Mouse (Mus musculus) intestine, embryonic 16.5 days (tissue): ENCODE results near the gene Arhgef11. TPM values are rescaled to one million over a fixed set of nuclear protein-coding genes. Genes with fewer than 3 reads are reported as not detected.

Experiments
- microRNA-seq: library from miRNA; unstranded; fragments of <30 nt; microRNA quantifications from one replicate; pipeline ENCODE4, GENCODE M21; 2016
- polyA plus RNA-seq: library from polyadenylated mRNA; unstranded; fragments of >200 nt; fragmentation: Nextera tagmentation; extraction: Ambion mirVana; gene quantifications from 2 replicates; pipeline ENCODE4 v1.2.1, GENCODE M21; 2015

Gene Arhgef11
- polyA plus RNA-seq, 1 experiment from 2014 or later: 11.6 TPM

Small RNA genes within 50 kb of the gene (microRNA-seq; reads per million reads assigned to microRNA genes)
- not detected for gene Gm24109

Other genes starting within 250 kb of the Arhgef11 start
- gene Fcrl1, start 241.2 kb upstream of the Arhgef11 start, polyA plus RNA-seq: 0.59 and 0.61 TPM in 2 replicates
- not detected in 2 replicates for gene Fcrl5, start 181.8 kb upstream of the Arhgef11 start, polyA plus RNA-seq
- 12.5 and 12.7 TPM in 2 replicates for gene Etv3, start 92.2 kb upstream of the Arhgef11 start, polyA plus RNA-seq
- 0.39 and 0.58 TPM in 2 replicates for gene Lrrc71, start 131.1 kb downstream of the Arhgef11 start, polyA plus RNA-seq
- gene Ntrk1, start 177.6 kb downstream of the Arhgef11 start, polyA plus RNA-seq: 1.4 and 1.6 TPM in 2 replicates
- gene Insrr, start 179.4 kb downstream of the Arhgef11 start, polyA plus RNA-seq: 0.27 and 0.39 TPM in 2 replicates
- gene Pear1, start 206.7 kb downstream of the Arhgef11 start, polyA plus RNA-seq: 22.2 and 22.5 TPM in 2 replicates
- 0.36 and 0.37 TPM in 2 replicates for gene Sh2d2a, start 229.2 kb downstream of the Arhgef11 start, polyA plus RNA-seq